Mouse (Mus musculus): Measurements from ENCODE around the gene Ttll4.

- TF ChIP-seq ZNF384 (IDR thresholded peaks at IDR 0.05; ENCODE audit: low read depth, low read length), result no peak
- no peak for TF ChIP-seq HCFC1 (IDR thresholded peaks at IDR 0.05; ENCODE audit: borderline replicate concordance, insufficient read depth, low read length)
- no peak for TF ChIP-seq CHD2 (IDR thresholded peaks at IDR 0.05; ENCODE audit: low read depth, low read length)
- TF ChIP-seq ZC3H11A (IDR thresholded peaks at IDR 0.05; ENCODE audit: borderline replicate concordance, low read depth, low read length), result no peak
- TF ChIP-seq MAFK (IDR thresholded peaks at IDR 0.05; ENCODE audit: insufficient read depth, low read depth, low read length), result no peak
Measured at GRCm38 (mm10) chr1:74677843-74678242, 16.3 kb downstream of the Ttll4 start.

Data from ES-E14 (cell line).